Mouse (Mus musculus): ENCODE data around the gene Ddx21. TPM values are rescaled to one million over a fixed set of nuclear protein-coding genes. Genes with fewer than 3 reads are reported as not detected.
"Not testable (repeated sequence)": the region's sequence is repeated elsewhere in the genome, so short reads cannot be mapped to it uniquely, and the experiment has no call there.

Ddx21 gene
- polyA plus RNA-seq, 1 experiment from 2014 or later, result 18.2 TPM

DNA sequence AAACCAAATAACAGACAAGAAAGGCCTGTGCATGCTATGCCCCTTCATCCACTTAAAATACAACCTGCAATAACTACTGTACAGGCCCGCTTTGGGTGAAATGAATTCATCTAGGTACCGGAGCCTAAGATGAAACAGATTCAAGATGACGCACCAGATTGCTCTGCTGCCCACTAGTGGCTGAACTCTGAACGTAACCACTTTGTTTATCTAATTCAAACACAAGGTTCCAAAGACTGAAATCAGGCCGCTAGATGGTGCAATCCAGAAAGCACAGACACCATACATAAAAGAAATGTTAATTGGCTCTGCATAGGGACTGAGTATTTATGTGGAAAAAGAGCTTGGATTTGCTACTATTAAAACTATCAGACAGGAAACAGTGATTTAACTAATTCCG is 11.9 kb downstream of the Ddx21 start:
- H3K36me3 ChIP-seq, result peaks cover 81% of the 10 kb centered on the region
- no peak overlapping the region for H3K27ac ChIP-seq (replicated peaks)
- H3K4me1 ChIP-seq, result no peaks in the 10 kb centered on the region
- H3K9me3 ChIP-seq (replicated peaks), result no peaks in the 10 kb centered on the region
- ATAC-seq (ENCODE audit: insufficient number of reproducible peaks, low FRiP score, low TSS enrichment, low read depth), result no peak
- H3K4me3 ChIP-seq (replicated peaks), result no peak overlapping the region
- H3K27me3 ChIP-seq, result no peaks in the 10 kb centered on the region
- WGBS, result 28% methylated on average over 6 of the region's 6 CpGs
- no peak overlapping the region for H3K9ac ChIP-seq
- H3K4me2 ChIP-seq (replicated peaks), result no peak overlapping the region

DNA sequence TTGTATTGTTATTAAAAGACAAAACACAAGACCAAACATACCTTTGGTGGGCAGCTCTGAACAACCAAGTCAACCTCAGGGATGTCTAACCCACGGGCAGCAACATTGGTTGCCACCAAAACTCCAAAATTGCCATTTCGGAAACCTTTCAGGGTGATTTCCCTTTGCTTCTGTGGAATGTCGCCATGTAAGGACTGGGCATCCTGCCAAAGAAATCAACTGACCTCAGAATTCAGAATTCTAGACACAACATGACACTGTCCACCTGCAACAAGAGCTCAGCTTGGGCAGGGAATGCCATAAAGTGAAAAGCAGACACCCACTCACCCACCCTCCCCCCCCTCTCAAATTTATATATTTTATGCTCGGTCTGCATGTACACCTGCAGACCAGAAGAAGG is 13.5 kb downstream of the Ddx21 start:
- H3K27ac ChIP-seq (replicated peaks), result no peak overlapping the region
- no peaks in the 10 kb centered on the region for H3K9me3 ChIP-seq (replicated peaks)
- no peak for ATAC-seq (ENCODE audit: insufficient number of reproducible peaks, low FRiP score, low TSS enrichment, low read depth)
- H3K4me1 ChIP-seq, result no peaks in the 10 kb centered on the region
- H3K27me3 ChIP-seq, result no peaks in the 10 kb centered on the region
- H3K4me3 ChIP-seq (replicated peaks), result no peak overlapping the region
- 76% methylated on average over 4 of the region's 4 CpGs for WGBS
- peaks cover 85% of the 10 kb centered on the region for H3K36me3 ChIP-seq
- no peak overlapping the region for H3K9ac ChIP-seq
- H3K4me2 ChIP-seq (replicated peaks), result no peak overlapping the region

DNA sequence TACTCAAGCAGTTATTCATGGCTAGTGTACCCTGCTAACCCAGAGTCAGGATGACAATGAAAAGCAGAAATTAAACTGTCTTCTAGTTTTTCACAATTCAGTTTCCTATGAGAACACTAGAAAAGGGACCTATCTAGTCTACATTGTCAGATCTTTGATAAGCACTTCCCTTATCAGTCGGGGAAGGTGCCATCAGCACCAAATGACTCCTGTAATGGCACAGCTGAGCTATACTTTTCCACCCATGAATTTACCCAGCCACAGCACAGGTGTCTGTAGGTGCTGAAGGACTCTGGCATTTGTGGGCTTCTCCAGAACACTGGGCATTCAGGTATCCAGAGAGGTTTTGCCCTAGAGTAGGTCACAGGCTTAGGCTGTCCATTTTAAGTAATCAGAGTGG is 18.8 kb downstream of the Ddx21 start:
- H3K4me3 ChIP-seq (replicated peaks), result no peak overlapping the region
- peaks cover 3% of the 10 kb centered on the region; the same call in 1 of the 2 replicates for H3K4me1 ChIP-seq
- H3K4me2 ChIP-seq (replicated peaks), result no peak overlapping the region
- ATAC-seq (ENCODE audit: insufficient number of reproducible peaks, low FRiP score, low TSS enrichment, low read depth), result no peak
- H3K27me3 ChIP-seq, result no peaks in the 10 kb centered on the region
- H3K9ac ChIP-seq, result no peak overlapping the region
- H3K36me3 ChIP-seq, result peaks cover 75% of the 10 kb centered on the region
- no peak overlapping the region for H3K27ac ChIP-seq (replicated peaks)
- 94% methylated on average over 1 of the region's 1 CpGs for WGBS
- no peaks in the 10 kb centered on the region for H3K9me3 ChIP-seq (replicated peaks)

DNA sequence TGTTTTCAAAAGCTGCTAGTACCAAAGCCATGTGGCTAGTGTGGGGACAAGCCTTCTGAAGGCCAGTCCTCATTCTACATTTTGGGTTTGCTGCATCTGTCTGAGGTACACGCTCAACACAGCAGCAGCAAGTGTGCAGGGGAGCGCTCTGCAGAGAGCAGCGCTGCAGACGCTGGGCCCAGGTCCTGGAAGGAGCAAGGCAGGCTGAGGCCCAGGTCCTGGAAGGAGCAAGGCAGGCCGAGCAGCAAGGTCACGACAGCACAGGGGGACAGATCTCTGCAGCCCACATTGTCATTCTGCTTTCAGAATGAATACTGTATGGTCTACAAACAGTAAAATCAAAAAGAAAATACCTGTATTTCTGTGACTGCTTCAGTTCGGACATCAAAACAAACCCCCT is 19.4 kb downstream of the Ddx21 start:
- H3K9me3 ChIP-seq (replicated peaks), result no peaks in the 10 kb centered on the region
- peaks cover 70% of the 10 kb centered on the region for H3K36me3 ChIP-seq
- no peak overlapping the region for H3K27ac ChIP-seq (replicated peaks)
- no peak overlapping the region for H3K9ac ChIP-seq
- H3K27me3 ChIP-seq, result no peaks in the 10 kb centered on the region
- WGBS, result 85% methylated on average over 7 of the region's 7 CpGs
- no peak overlapping the region for H3K4me2 ChIP-seq (replicated peaks)
- no peak for ATAC-seq (ENCODE audit: insufficient number of reproducible peaks, low FRiP score, low TSS enrichment, low read depth)
- peaks cover 3% of the 10 kb centered on the region; the same call in 1 of the 2 replicates for H3K4me1 ChIP-seq
- H3K4me3 ChIP-seq (replicated peaks), result no peak overlapping the region

- H3K4me1 ChIP-seq, result peaks cover 8% of the 10 kb centered on the region
- no peak overlapping the region for H3K4me3 ChIP-seq (replicated peaks)
- H3K9ac ChIP-seq, result no peak overlapping the region
- H3K27me3 ChIP-seq, result no peaks in the 10 kb centered on the region
- no peak overlapping the region for H3K27ac ChIP-seq (replicated peaks)
- H3K9me3 ChIP-seq (replicated peaks), result no peaks in the 10 kb centered on the region
- WGBS, result 87% methylated on average over 17 of the region's 17 CpGs
- no peak for ATAC-seq (ENCODE audit: insufficient number of reproducible peaks, low FRiP score, low TSS enrichment, low read depth)
- H3K36me3 ChIP-seq, result peaks cover 65% of the 10 kb centered on the region
- no peak overlapping the region for H3K4me2 ChIP-seq (replicated peaks)
Observed at GRCm38 (mm10) chr10:62582263-62582662, 19.8 kb downstream of the Ddx21 start.

DNA sequence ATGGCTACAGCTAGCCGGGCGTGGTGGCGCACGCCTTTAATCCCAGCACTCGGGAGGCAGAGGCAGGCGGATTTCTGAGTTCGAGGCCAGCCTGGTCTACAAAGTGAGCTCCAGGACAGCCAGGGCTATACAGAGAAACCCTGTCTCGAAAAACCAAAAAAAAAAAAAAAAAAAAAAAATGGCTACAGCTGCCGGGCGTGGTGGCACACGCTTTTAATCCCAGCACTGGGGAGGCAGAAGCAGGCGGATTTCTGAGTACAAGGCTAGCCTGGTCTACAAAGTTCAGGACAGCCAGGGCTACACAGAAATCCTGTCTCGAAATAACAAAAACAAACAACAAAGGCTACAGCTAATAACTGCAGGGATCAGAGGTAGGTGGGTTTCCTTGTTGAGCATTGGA is 23.0 kb downstream of the Ddx21 start:
- H3K9ac ChIP-seq; H3K9me3 ChIP-seq (replicated peaks); H3K27ac ChIP-seq (replicated peaks); ATAC-seq (ENCODE audit: insufficient number of reproducible peaks, low FRiP score, low TSS enrichment, low read depth); H3K27me3 ChIP-seq; H3K4me3 ChIP-seq (replicated peaks); H3K4me2 ChIP-seq (replicated peaks): not testable (repeated sequence)
- peaks cover 48% of the 10 kb centered on the region for H3K36me3 ChIP-seq
- peaks cover 14% of the 10 kb centered on the region for H3K4me1 ChIP-seq
- 87% methylated on average over 12 of the region's 13 CpGs for WGBS

GRCm38 (mm10) chr10:62578338-62579100 is 23.6 kb downstream of the Ddx21 start, which contains the start of gene Kif1bp:
TSS of gene Kif1bp (minus strand) at chr10:62578457.
- H3K36me3 ChIP-seq, result peaks cover 48% of the 10 kb centered on the region
- H3K9me3 ChIP-seq (replicated peaks), result no peaks in the 10 kb centered on the region
- peak within 1 kb of the TSS; percentile 83 for H3K27ac ChIP-seq (replicated peaks)
- H3K27me3 ChIP-seq, result no peaks in the 10 kb centered on the region
- peak within 1 kb of the TSS; percentile 85 for H3K4me2 ChIP-seq (replicated peaks)
- peaks cover 14% of the 10 kb centered on the region for H3K4me1 ChIP-seq
- H3K9ac ChIP-seq, result peak within 1 kb of the TSS; percentile 76
- ATAC-seq (ENCODE audit: insufficient number of reproducible peaks, low FRiP score, low TSS enrichment, low read depth), result peak; percentile 99
- H3K4me3 ChIP-seq (replicated peaks), result peak within 1 kb of the TSS; percentile 94
- 4% methylated on average over 33 of the region's 33 CpGs for WGBS

DNA sequence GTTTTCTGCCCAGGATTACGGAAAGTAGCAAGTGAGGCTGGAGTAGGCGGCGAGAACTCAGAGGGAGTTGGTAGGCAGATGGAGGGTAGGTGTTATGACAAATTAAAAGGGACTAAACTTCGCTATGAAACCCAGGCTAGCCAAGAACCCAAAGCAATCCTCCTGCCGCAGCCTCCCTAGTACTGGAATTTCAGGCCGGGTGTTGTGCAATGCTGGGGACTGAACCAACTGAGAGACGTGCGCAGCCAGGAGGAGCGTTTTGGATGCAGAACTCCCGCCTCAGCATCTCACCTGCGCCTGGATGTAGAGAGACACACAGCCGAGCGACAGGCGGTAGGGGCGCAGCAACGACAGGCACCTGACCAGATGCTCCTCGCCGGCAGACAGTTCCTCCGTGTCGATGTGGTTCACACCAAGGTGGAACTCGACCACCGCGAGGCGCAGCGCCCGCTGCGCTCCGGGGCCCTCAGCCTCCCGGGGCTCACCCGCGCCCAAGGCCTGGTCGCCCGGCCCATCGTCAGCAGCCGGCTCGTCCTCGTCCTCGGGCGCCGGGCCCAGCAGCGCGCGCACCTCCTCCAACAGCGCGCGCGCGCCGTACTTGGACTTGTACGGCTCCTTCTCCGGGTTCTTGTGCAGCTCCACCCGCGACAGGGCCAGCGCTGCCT is 24.3 kb downstream of the Ddx21 start:
- Histone ChIP-seq H3K4me3 (replicated peaks) (peak overlapping the region; percentile 94), H3K4me1 (peaks cover 14% of the 10 kb centered on the region), H3K9ac (peak overlapping the region; percentile 76), H3K36me3 (peaks cover 47% of the 10 kb centered on the region), H3K27me3 (no peaks in the 10 kb centered on the region), H3K9me3 (replicated peaks) (no peaks in the 10 kb centered on the region), H3K4me2 (replicated peaks) (peak overlapping the region; percentile 85), H3K27ac (replicated peaks) (peak overlapping the region; percentile 83)
- peak; percentile 78 for ATAC-seq (ENCODE audit: insufficient number of reproducible peaks, low FRiP score, low TSS enrichment, low read depth)
- WGBS, result 1% methylated on average over 54 of the region's 54 CpGs

DNA sequence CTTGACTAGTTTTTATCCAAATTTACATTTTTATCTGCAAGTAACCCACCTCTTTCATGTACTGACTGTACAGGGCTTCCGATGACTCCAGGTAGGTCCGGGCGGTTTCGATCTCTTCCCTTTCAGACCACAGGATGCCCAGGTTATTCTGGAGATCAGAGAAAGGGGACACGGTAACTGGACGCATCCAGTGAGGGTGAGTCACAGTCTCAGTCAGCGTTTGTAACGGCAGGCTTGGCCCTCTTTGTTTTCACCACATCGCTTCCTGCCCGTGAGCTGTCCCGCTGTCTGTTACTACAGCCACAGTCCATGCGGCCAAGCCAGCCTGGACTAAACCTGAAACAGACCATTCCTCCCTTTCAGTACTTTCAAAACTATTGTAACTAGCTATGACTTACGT is 27.1 kb downstream of the Ddx21 start:
- no peak for ATAC-seq (ENCODE audit: insufficient number of reproducible peaks, low FRiP score, low TSS enrichment, low read depth)
- Histone ChIP-seq H3K9me3 (replicated peaks) (no peaks in the 10 kb centered on the region), H3K27me3 (no peaks in the 10 kb centered on the region), H3K4me1 (peaks cover 14% of the 10 kb centered on the region), H3K9ac (no peak overlapping the region), H3K4me2 (replicated peaks) (no peak overlapping the region), H3K4me3 (replicated peaks) (no peak overlapping the region), H3K27ac (replicated peaks) (no peak overlapping the region), H3K36me3 (peaks cover 41% of the 10 kb centered on the region)
- WGBS, result 93% methylated on average over 13 of the region's 13 CpGs

- no peak overlapping the region for H3K9ac ChIP-seq
- no peaks in the 10 kb centered on the region for H3K27me3 ChIP-seq
- H3K36me3 ChIP-seq, result peaks cover 79% of the 10 kb centered on the region
- ATAC-seq (ENCODE audit: insufficient number of reproducible peaks, low FRiP score, low TSS enrichment, low read depth), result no peak
- H3K9me3 ChIP-seq (replicated peaks), result no peaks in the 10 kb centered on the region
- 91% methylated on average over 7 of the region's 7 CpGs for WGBS
- no peak overlapping the region for H3K4me2 ChIP-seq (replicated peaks)
- no peaks in the 10 kb centered on the region for H3K4me1 ChIP-seq
- no peak overlapping the region for H3K4me3 ChIP-seq (replicated peaks)
- no peak overlapping the region for H3K27ac ChIP-seq (replicated peaks)
Observed at GRCm38 (mm10) chr10:62570126-62570871, 31.8 kb downstream of the Ddx21 start.

GRCm38 (mm10) chr10:62568861-62569260 is 33.2 kb downstream of the Ddx21 start:
- no peak for ATAC-seq (ENCODE audit: insufficient number of reproducible peaks, low FRiP score, low TSS enrichment, low read depth)
- WGBS, result 88% methylated on average over 4 of the region's 4 CpGs
- Histone ChIP-seq H3K9ac (no peak overlapping the region), H3K27ac (replicated peaks) (no peak overlapping the region), H3K4me1 (no peaks in the 10 kb centered on the region), H3K4me3 (replicated peaks) (no peak overlapping the region), H3K27me3 (no peaks in the 10 kb centered on the region), H3K9me3 (replicated peaks) (no peaks in the 10 kb centered on the region), H3K4me2 (replicated peaks) (no peak overlapping the region), H3K36me3 (peaks cover 83% of the 10 kb centered on the region)
